Mouse (Mus musculus) spleen, adult 18-20 months (tissue): Measurements from ENCODE around the gene Itsn1.

Experiments used
- DNase-seq, 2 experiments: peaks; one replicate each; pipeline ENCODE4 v3.0.0; 2022; ENCODE audit warnings: mixed read lengths in 2 of 2

Gene Itsn1

DNA sequence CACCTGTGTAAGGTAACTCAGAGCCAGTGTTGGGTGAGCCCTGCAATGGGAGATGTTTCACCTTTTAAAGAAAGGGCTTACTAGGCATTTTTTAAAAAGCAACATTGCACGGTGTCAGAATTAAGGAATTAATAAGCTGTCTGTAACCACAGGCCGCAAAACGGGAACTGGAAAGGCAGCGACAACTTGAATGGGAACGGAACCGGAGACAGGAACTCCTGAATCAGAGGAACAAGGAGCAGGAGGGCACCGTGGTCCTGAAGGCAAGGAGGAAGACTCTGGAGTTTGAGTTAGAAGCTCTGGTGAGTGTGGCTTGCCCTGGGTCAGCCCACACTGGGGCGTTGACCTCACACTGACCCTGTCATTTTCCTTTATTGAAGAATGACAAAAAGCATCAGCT is 91.2 kb downstream of the Itsn1 start:
- no peak for DNase-seq

DNA sequence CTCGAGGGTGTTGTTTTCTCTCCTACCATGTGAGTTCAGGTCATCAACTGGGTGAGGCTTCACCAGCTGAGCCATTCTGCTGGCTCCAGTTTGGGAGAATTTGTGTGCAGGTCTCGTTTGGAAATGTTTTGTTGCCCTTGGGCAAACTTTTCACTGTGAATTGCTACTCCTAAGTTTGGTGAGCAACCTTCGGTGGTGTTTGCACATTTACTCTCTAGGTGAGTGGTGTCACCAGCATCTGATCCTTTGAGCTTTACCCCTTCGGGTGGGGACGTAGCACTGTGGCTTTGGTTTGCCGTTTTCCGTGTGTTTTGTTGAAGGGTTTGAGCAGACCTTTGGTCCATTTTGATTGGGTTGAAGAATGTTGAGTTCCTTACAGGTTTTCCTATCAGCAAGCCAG is 93.2 kb downstream of the Itsn1 start:
- no peak for DNase-seq

DNA sequence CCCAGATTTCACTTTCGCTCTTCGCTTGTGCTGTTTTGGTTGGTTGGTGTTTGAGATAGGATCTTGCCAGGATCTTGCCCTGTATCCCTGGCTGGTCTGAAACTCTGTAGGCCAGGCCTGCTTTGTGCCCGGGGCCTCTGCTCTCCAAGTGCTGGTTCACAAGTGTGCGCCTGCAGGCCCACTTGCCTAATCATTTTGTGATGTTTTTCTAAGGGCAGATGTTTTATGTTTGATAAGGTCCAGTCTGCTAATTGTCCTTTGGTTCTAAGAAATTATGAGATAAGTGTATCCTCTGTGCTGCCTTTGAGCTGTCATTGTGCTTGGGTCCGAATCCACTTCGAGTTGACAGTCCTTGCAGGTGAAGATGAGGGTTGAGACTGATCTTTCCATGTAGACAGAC is 93.7 kb downstream of the Itsn1 start:
- no peak for DNase-seq

DNA sequence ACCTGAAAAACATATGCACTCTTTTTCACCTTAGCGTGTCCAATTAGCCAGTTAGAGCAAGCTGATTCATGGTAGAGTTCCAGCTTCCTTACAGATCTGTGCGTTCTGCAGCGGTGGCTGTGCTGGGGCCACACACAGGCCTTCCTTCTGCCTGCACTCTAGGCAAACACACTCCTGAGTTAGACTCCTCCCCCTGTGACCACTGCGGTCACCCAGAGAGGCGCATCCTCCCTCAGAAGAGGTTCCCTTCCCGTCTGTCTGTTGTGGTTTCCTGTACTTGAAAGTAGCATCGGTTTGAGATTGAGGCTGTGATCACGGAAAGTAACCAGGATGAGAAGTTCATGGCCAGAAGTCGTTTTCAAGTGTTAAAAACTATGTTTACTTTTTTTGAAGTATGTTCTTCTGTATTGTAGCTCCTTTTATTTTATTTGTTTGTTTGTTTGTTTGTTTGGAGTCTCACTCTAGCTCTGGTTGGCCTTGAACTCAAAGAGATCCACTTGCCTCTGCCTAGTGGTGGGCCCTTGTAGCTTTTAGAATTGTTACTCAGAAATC is 96.8 kb downstream of the Itsn1 start:
- peak; percentile 50 to 62 for DNase-seq

DNA sequence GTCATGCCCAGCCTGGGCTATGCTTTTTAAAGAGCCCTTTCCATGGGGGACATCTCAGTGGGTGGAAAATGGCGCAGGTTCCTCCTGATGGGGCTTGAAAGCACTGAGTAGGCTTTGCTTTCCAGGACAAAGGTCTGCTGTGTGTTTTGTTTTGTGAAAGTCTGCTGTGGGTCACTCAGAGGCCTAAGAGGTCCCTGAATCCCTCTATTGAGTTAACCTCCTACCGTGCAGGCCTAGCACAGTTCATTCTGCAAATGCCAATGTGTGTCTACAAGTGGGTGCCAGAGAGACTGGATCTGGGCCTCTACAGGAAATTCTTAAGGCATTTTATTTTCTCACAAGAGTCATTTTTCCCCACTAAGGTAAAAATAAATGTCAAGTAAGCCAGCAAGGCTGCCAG is 97.8 kb downstream of the Itsn1 start:
- DNase-seq = no peak

DNA sequence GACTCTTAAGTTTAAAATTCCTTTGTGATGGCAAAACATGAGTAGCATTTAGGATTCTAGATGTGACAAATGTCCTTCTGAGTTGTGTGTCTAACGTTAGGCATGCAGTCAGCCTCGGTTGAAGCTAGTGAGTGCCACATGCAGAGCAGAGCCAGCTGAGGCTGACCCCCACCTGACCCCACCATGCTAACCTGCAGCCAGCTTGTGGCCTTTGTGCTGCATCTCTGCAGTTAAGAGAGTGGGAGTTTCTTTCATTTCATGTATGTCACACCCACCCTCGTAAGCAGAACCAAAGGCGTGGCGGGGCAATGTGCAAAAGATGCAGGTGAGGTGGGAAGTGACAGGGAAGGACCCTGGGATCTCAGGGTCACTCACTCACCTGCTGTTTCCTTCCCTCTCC is 98.4 kb downstream of the Itsn1 start:
- no peak for DNase-seq

DNA sequence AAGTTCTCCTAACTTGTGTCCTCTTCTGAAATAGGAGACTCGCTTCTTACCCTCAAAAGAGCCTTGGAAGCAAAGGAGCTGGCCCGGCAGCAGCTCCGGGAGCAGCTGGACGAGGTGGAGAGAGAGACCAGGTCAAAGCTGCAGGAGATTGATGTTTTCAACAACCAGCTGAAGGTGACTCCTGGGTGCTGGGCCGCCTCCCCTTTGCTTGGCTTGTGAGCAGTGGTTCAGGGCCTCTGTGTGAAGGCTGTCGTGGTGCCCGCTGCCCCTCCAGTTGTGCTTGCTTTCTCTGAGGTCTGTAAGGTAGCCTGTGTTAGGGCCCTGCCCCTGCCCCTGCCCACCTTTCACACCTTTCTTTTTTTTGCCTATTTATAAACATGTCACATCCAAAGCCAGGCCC is 99.1 kb downstream of the Itsn1 start:
- DNase-seq = no peak

GRCm38 (mm10) chr16:91828603-91829002 is 99.5 kb downstream of the Itsn1 start:
- DNase-seq = no peak

- DNase-seq = no peak
Measured at GRCm38 (mm10) chr16:91829121-91829520, 100.0 kb downstream of the Itsn1 start.

DNA sequence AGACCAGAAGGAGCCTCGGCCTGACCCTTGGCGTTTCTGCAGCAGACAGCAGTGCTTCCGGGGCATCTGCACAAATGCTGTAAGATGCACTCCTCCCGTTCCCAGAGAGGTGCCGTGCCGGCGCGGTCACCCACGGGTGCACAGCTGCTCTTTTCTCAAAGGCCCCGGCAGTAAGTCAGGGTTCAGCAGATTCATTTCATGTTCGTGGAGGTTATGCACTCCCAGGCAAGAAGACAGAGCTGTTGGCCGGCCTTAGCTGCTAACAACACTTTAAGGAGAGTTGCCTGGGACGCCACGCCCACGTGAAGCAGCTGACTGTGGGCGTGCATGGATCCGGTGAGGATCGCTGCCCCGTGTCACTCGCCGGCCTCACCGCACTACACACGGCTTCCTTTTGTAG is 101.2 kb downstream of the Itsn1 start:
- no peak for DNase-seq

DNA sequence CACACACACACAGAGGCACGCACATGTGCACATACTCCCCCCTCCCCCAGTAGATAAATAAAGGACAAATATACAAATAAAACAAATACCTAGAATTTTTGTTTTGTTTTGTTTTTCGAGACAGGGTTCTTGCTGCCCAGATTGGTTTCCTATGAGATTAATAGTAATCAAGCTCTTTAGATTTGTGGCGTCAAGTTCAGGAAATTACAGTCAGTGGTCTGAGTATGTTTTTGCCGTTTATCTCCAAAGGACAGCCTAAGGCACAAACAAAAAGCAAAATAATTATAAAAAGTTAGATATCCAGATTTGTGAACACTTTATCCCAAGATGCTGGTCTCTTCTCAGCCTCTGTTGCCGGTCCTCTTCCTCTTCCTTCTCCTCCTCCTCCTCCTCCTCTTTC is 104.0 kb downstream of the Itsn1 start:
- DNase-seq = no peak

DNA sequence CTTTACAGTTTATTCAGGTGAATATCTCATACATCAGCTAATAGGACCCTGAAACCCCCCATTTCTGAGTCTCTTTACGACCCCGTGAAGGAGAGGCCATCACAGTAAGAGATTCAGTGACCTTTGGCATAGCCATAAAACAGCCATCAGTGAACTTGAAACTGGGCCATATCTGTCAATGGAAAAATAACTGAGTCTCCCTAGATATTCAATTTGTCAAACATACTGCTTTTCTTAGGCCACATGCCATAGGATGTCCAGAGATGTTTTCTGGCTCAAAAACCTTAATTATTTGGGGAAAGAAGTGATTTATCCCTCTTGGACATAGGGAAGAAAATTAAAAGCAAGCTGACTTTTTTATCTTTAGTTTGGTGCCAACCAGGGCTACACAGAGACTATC is 104.5 kb downstream of the Itsn1 start:
- DNase-seq = no peak

- no peak for DNase-seq
Measured at GRCm38 (mm10) chr16:91833981-91834380, 104.9 kb downstream of the Itsn1 start.

GRCm38 (mm10) chr16:91835790-91836189 is 106.7 kb downstream of the Itsn1 start:
- no peak for DNase-seq

DNA sequence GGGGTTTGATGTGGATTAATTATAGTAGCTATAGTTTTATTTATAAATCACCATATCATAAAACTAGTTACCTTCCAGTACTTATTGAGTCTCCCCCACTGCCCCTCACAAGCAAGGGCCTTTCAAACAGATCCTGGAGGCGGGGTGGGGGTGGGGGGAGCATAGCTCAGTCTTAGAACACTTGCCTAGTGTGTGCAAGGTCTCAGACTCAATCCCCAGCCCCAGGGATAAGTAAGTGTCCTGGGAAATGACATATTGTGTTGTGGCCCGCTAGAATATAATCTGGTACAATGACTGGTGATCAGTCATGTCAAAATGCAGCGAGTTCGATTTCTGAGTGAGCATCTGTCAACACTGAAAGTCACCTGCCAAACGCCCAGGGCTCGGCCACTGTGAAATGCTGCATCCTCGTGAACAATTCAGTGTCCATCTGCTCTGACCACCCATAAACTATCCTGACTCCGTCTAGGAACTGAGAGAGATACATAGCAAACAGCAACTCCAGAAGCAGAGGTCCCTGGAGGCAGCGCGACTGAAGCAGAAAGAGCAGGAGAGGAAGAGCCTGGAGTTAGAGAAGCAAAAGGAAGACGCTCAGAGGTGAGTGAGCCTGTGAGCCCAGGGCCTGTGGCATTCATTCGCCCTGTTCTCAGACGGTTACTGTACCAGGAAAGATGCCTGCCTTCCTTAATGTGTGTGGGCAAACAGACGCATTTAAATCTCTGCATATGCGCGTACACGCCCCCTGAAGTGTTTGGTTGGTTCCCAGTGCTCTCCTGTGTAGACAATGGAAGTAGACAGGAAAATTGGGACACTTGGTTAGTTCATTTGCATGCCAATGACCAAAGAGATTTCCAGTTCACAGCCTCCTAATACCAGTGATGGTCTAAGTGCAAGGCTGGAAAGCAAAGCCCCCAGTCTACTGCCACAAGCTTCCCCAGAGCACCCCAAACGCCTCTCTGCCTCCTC is 107.8 kb downstream of the Itsn1 start:
- DNase-seq = no peak

DNA sequence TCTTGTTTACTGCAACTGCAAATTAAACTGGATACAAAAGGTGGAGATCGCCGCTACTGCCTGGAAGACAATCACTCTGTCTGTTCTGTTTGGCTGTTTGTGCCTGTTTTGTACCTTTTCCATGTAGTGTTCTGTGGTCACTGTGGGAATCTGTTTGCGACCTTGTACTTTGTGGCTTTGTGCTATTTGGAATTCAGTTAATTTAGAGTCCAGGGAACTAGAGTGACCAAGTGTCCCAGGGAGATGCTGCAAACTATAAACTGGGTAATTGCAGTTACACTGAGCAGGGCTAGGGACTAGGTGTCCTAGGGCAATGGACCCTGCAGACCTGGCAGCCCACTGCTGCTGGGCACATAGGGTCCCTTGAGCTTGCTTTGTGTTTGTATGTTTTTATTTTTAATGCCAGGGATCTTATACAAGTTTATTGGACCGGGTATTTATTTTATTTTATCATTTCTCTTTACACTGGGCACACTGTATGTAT is 108.5 kb downstream of the Itsn1 start:
- DNase-seq = no peak

- no peak for DNase-seq
Measured at GRCm38 (mm10) chr16:91838771-91839170, 109.7 kb downstream of the Itsn1 start.

DNA sequence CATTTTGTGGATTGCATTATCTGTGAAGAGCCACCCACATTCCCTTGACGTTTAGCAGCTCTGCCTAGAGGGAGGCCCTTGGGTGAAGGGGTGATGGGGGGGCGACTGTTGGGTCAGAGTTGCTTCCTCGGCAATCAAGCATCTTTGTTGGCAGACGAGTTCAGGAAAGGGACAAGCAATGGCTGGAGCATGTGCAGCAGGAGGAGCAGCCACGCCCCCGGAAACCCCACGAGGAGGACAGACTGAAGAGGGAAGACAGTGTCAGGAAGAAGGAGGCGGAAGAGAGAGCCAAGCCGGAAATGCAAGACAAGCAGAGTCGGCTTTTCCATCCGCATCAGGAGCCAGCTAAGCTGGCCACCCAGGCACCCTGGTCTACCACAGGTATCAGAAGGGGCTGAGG is 110.4 kb downstream of the Itsn1 start:
- no peak for DNase-seq

GRCm38 (mm10) chr16:91841026-91841630 is 112.0 kb downstream of the Itsn1 start:
- DNase-seq = no peak

DNA sequence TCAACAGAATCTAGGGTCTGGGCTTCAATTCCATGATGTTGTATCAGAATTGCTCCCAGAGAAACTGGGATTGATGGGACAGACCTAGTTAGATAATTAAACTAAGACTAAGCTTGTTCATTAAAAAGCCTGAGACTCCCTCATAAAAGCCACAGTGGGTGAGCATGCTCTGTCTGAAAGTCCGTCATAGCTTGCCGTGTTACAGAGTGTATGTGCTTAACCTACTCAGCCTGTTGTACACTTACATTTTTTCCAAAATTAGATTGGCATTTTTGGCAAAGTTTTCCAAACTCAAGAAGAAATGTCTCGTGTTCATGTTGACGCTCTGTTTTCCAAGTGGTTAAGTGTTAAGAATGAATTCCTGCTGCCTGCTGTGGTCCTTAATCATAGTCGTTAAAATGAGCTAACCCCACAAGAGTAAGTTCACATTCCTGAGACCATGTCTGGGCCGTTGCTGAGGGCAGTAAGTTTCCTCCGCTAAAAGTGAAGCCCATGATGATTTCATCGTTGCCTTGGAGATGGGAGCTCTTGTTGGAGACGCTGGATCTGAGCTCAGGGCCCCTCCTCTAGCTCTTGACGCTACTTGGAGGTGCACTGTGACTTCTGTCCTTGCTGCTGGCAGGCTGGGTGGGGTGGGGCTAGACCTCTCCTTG is 117.1 kb downstream of the Itsn1 start:
- DNase-seq = no peak

GRCm38 (mm10) chr16:91847525-91848225 is 118.6 kb downstream of the Itsn1 start:
- no peak for DNase-seq

GRCm38 (mm10) chr16:91848505-91848904 is 119.4 kb downstream of the Itsn1 start:
- DNase-seq = no peak
